Mouse (Mus musculus) hindbrain, embryonic 16.5 days (tissue): Measurements from ENCODE around the gene Serinc1. TPM values are rescaled to one million over a fixed set of nuclear protein-coding genes. Genes with fewer than 3 reads are reported as not detected.

Experiments
- ATAC-seq: fragments of 200-750 bp; cut with Nextera tagmentation; 2 replicates; pipeline ENCODE4 v1.8.0; 2017; ENCODE audit warnings: moderate TSS enrichment, moderate library complexity
- H3K27ac ChIP-seq: fragments of 300-500 bp; sonication (generic); 2 replicates; pipeline ENCODE4 v1.5.1; 2014; ENCODE audit warnings: low read depth, mild to moderate bottlenecking, control low read depth, low read length, moderate library complexity
- H3K27me3 ChIP-seq: fragments of 300-500 bp; sonication (generic); replicated peaks from 2 replicates; pipeline ENCODE4 v1.6.1; 2014; ENCODE audit warnings: low read length; ENCODE audit not compliant: control insufficient read depth, insufficient read depth
- H3K36me3 ChIP-seq: fragments of 300-500 bp; sonication (generic); 2 replicates; pipeline ENCODE4 v1.6.1; 2014; ENCODE audit warnings: mild to moderate bottlenecking, low read length, moderate library complexity, mixed read lengths; ENCODE audit not compliant: control insufficient read depth, insufficient read depth
- H3K4me1 ChIP-seq: fragments of 300-500 bp; sonication (generic); 2 replicates; pipeline ENCODE4 v1.6.1; 2014; ENCODE audit warnings: low read depth, low read length; ENCODE audit not compliant: control insufficient read depth, insufficient read depth
- H3K4me2 ChIP-seq: fragments of 300-500 bp; sonication (generic); 2 replicates; pipeline ENCODE4 v1.6.1; 2014; ENCODE audit warnings: mild to moderate bottlenecking, low read length, control low read depth, moderate library complexity
- H3K4me3 ChIP-seq: fragments of 300-500 bp; sonication (generic); 2 replicates; pipeline ENCODE4 v1.5.1; 2014; ENCODE audit warnings: mild to moderate bottlenecking, low read length, control low read depth, moderate library complexity
- H3K9ac ChIP-seq: fragments of 300-500 bp; sonication (generic); 2 replicates; pipeline ENCODE4 v1.6.1; 2014; ENCODE audit warnings: low read depth, mild to moderate bottlenecking, control low read depth, low read length, moderate library complexity
- H3K9me3 ChIP-seq: fragments of 300-500 bp; sonication (generic); 2 replicates; pipeline ENCODE4 v1.6.1; 2014; ENCODE audit warnings: mild to moderate bottlenecking, low read length, moderate library complexity; ENCODE audit not compliant: control insufficient read depth
- WGBS: fragments of 180-500 bp; shearing (Covaris S2); extraction: QIAGEN DNeasy Blood & Tissue Kit; methylation state at CpG from one replicate; pipeline ENCODE4 v1.1.7; 2014; 5-methylcytosine and 5-hydroxymethylcytosine counted together
- polyA plus RNA-seq: library from polyadenylated mRNA; unstranded; fragments of >200 nt; fragmentation: Nextera tagmentation; extraction: Ambion mirVana; gene quantifications from 2 replicates; pipeline ENCODE4 v1.2.1, GENCODE M21; 2015

Serinc1 gene
- polyA plus RNA-seq, 1 experiment from 2014 or later: 461 TPM

DNA sequence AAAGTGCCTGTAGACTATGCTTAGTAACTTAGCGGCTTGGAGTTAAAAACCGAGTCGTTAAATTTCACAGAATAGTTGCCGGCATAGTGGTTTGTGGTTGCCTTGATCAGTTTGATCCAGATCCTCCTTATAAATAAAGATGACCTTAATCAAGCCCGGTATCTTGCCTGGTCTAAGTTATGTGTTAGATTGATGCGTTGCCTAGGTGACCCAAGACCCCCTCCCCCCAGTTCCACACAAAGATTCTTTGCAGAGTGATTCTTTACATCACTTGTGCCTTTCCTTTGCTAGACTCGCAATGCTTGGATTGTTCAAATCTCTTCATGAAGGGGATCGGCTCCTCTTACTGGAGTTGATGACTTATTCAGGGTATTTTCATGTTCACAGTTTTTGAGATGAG, 45.1 kb downstream of the Serinc1 start:
- Histone ChIP-seq H3K27ac (peak overlapping the region; percentile 98; the same call in 1 of the 2 replicates), H3K4me1 (peaks cover 9% of the 10 kb centered on the region), H3K36me3 (no peaks in the 10 kb centered on the region), H3K27me3 (no peaks in the 10 kb centered on the region), H3K4me2 (peak overlapping the region; percentile 64), H3K9me3 (no peaks in the 10 kb centered on the region), H3K9ac (peak overlapping the region; percentile 97), H3K4me3 (peak overlapping the region; percentile 90)
- under 1% methylated on average over 8 of the region's 8 CpGs for WGBS
- ATAC-seq: no peak

DNA sequence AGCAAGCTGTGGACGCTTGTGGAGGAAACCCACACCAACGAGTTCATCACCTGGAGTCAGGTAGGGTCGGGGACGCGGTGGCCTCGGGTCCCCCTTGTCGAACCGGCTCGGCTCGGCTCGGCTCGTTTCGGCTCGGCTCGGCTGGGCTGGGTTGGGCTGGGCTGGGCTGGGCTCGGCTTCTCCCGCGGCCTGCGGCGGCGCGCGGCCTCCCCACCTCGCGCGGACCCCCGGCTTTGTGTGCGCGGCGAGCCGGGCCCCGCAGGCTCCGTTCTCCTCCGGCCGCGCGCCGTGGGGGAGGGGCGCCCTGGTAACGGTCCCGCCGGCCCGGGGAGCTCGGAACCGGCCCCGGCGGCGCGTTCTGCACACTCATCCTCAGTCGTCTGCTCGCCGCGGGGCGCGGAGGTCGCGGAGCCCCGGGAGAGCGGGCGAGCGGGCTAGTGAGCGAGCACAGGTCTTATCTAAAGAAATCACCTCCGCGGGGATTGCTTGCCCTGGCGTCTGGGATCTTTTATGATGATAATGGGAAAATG, 45.7 kb downstream of the Serinc1 start:
- no peaks in the 10 kb centered on the region for H3K27me3 ChIP-seq
- H3K4me3 ChIP-seq: peak overlapping the region; percentile 90
- H3K9ac ChIP-seq: peak overlapping the region; percentile 97
- H3K9me3 ChIP-seq: no peaks in the 10 kb centered on the region
- H3K36me3 ChIP-seq: no peaks in the 10 kb centered on the region
- H3K4me1 ChIP-seq: peaks cover 9% of the 10 kb centered on the region
- peak overlapping the region; percentile 64 for H3K4me2 ChIP-seq
- WGBS: under 1% methylated on average over 53 of the region's 65 CpGs
- H3K27ac ChIP-seq: peak overlapping the region; percentile 98
- peak; percentile 88 for ATAC-seq

DNA sequence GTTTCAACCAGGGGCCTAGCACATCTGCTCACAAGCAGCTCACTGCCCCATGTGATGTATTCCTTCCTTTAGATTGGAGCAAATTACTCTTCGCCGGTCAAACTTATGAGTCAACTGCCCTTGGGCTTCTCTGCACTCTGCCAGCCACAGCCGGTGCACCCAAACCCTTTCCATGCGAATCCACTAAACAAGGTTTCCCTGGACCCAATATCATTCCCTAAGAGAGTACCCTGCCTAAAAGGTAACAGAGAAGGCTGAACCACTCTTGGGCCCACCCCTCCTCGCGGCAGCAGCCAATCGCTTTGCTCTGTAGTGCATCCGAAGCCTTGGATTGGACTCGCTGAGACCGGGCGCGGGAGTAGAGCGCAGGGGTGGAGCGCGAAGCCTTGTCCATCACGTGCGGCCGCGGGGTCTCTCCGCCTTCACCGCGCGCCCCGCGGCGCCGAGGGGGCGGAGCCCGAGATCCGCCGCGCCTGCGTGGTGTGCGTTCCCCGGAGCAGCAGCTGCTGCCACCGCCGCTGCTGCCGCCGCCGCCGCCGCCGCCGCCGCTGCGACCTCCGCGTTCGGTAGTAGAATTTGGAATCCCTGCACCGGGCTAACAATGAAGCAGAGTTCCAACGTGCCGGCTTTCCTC, 46.3 kb downstream of the Serinc1 start, which contains the start of gene Hsf2:
Hsf2 (plus strand) TSS at position 478 of the 634 bp plus-strand sequence.
- Histone ChIP-seq H3K4me3 (peak within 1 kb of the TSS; percentile 90), H3K4me1 (peaks cover 9% of the 10 kb centered on the region)
- WGBS: 1% methylated on average over 29 of the region's 52 CpGs

DNA sequence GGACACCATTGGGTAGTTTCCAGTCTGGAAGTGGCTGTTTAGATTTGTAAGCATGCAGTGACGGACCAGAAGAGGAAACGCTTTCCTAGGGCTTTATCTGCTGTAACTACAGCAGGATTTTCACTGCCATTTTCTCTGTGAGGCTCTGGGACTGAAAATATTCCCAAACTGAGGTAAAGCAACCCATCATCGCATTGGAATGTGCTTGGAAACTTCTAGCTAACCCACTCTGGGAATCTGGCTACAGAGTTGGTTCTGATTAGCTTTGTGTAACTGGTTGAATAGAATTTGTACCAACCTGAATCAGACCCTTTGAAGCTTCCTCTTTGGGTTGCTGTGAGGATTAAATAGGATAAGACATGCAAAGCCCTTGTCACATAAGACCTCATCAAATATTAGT, 47.6 kb downstream of the Serinc1 start:
- Histone ChIP-seq H3K9ac (no peak overlapping the region), H3K36me3 (no peaks in the 10 kb centered on the region), H3K9me3 (no peaks in the 10 kb centered on the region), H3K27me3 (no peaks in the 10 kb centered on the region; the same call in 1 of the 2 replicates), H3K4me2 (no peak overlapping the region), H3K4me1 (peaks cover 6% of the 10 kb centered on the region), H3K27ac (no peak overlapping the region), H3K4me3 (no peak overlapping the region)
- 91% methylated on average over 3 of the region's 3 CpGs for whole genome bisulfite sequencing
- ATAC-seq: no peak

More for the DNA sequence above, 46.3 kb downstream of the Serinc1 start, which contains the start of gene Hsf2:
- Histone ChIP-seq H3K4me2 (peak within 1 kb of the TSS; percentile 64), H3K36me3 (no peaks in the 10 kb centered on the region), H3K9me3 (no peaks in the 10 kb centered on the region), H3K9ac (peak within 1 kb of the TSS; percentile 97), H3K27me3 (no peaks in the 10 kb centered on the region), H3K27ac (peak within 1 kb of the TSS; percentile 98)
- ATAC-seq: peak; percentile 99

DNA sequence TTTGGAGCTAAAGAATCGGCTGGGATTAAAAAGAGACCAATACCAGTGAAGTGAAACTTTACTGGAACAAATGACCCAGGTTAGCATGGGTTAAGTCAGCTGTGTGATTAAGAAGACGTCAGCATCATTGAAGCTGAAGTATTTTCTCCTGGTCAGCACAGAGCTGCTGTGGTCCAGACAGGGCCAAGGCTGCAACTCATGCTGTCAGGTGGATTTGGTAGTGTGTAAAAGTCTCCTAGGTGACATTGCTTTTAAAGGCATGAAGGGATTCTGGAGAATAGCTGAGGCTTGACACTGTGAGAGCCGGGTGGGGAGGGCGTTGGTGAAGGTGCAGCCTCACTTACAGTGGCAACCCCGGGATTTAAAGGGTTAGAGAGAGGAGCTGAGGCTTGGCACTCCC, 50.6 kb downstream of the Serinc1 start:
- H3K36me3 ChIP-seq: no peaks in the 10 kb centered on the region
- H3K4me1 ChIP-seq: no peaks in the 10 kb centered on the region
- H3K4me2 ChIP-seq: no peak overlapping the region
- no peaks in the 10 kb centered on the region for H3K9me3 ChIP-seq
- no peak for ATAC-seq
- no peak overlapping the region for H3K4me3 ChIP-seq
- 38% methylated on average over 5 of the region's 5 CpGs for whole genome bisulfite sequencing
- H3K27me3 ChIP-seq: no peaks in the 10 kb centered on the region; the same call in 1 of the 2 replicates
- H3K9ac ChIP-seq: no peak overlapping the region
- H3K27ac ChIP-seq: no peak overlapping the region

DNA sequence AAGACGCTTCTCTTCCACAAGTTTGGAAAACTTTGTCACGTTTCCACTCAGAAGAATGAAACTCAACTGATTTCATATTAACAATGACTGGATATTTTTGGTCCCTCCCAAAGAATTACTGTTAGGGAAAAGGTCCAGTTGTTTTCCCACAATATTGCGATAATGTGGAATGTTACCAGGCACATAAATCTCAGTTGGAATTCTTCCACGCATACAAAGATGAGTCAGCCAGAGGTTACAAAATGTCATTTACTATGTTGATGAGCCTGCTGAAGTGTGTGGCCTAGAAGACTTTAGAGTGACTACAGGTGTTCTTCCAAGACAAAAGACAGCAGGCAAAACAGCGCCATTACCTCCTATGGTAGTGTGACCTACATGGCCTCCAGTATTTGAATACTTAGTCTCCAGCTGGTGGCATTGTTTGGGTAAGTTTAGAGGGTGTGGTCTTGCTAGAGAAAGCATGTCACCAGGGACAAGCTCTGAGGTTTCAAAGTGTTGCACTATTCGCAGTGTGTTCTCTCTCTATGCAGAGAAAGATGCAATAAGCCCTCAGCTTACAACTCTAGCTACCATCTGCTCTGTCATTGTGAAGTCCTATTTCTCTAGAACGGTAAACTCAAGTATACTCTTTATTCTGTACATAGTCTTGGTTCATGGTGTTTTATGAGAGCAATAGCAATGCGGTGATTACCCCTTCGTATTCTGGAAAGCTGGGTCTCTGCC, 55.0 kb downstream of the Serinc1 start:
- H3K27ac ChIP-seq: no peak overlapping the region
- H3K27me3 ChIP-seq: no peaks in the 10 kb centered on the region; the same call in 1 of the 2 replicates
- H3K4me2 ChIP-seq: no peak overlapping the region
- no peaks in the 10 kb centered on the region for H3K36me3 ChIP-seq
- WGBS: 68% methylated on average over 9 of the region's 9 CpGs
- H3K4me3 ChIP-seq: no peak overlapping the region
- H3K9ac ChIP-seq: no peak overlapping the region
- no peaks in the 10 kb centered on the region for H3K9me3 ChIP-seq
- H3K4me1 ChIP-seq: no peaks in the 10 kb centered on the region
- no peak for ATAC-seq

Other genes with a start within 250 kb of the Serinc1 start
- gene Hsf2, start 46.1 kb downstream of the Serinc1 start, polyA plus RNA-seq: 35.6 and 43.2 TPM in 2 replicates
- gene Pkib, start 99.5 kb upstream of the Serinc1 start, polyA plus RNA-seq: 6.0 and 7.2 TPM in 2 replicates